Mouse (Mus musculus) bone marrow macrophage, adult 2 months (primary cell): ENCODE measurements around the gene Glis1.

Experiments
- CTCF ChIP-seq: IDR thresholded peaks from 2 replicates; pipeline ENCODE4 v1.5.1; 2012; ENCODE audit warnings: low read depth, mild to moderate bottlenecking, low read length, moderate library complexity
- POLR2A ChIP-seq: IDR thresholded peaks from 2 replicates; pipeline ENCODE4 v1.6.1; 2012; ENCODE audit warnings: mild to moderate bottlenecking, low read depth, low read length, borderline replicate concordance

- TF ChIP-seq POLR2A, result no peak
- 0 out of 2 replicates have a peak, but pooled peaks have one; percentile 32 for TF ChIP-seq CTCF
Observed at GRCm38 (mm10) chr4:107652598-107653279, 218.3 kb downstream of the Glis1 start.
